Mouse (Mus musculus): ENCODE data around the gene Ulk3.

GRCm38 (mm10) chr9:57639661-57640328 is 50.5 kb downstream of the Ulk3 start:
- no peak for TF ChIP-seq CTCF (IDR thresholded peaks at IDR 0.05; ENCODE audit: low read depth, low read length)
- no peak for TF ChIP-seq GATA1 (IDR thresholded peaks at IDR 0.05; ENCODE audit: borderline replicate concordance, low read length)

Data from G1E (cell line).